Mouse (Mus musculus) lung, embryonic 15.5 days (tissue): ENCODE results near the gene Atrnl1. TPM values are rescaled to one million over a fixed set of nuclear protein-coding genes. Genes with fewer than 3 reads are reported as not detected.

Experiments
- ATAC-seq: fragments of 200-750 bp; cut with Nextera tagmentation; 2 replicates; pipeline ENCODE4 v1.8.0; 2017; ENCODE audit warnings: moderate number of reproducible peaks, borderline replicate concordance; ENCODE audit not compliant: low FRiP score, low TSS enrichment; ENCODE audit errors: extremely low read depth
- H3K27ac ChIP-seq: fragments of 300-500 bp; sonication (generic); 2 replicates; pipeline ENCODE4 v1.5.1; 2015; ENCODE audit warnings: moderate library complexity, mild to moderate bottlenecking, inconsistent platforms
- H3K27me3 ChIP-seq: fragments of 300-500 bp; sonication (generic); 2 replicates; pipeline ENCODE4 v1.6.1; 2015; ENCODE audit warnings: inconsistent platforms
- H3K36me3 ChIP-seq: fragments of 300-500 bp; sonication (generic); 2 replicates; pipeline ENCODE4 v1.6.1; 2015; ENCODE audit warnings: inconsistent platforms
- H3K4me1 ChIP-seq: fragments of 300-500 bp; sonication (generic); 2 replicates; pipeline ENCODE4 v1.6.1; 2015; ENCODE audit warnings: inconsistent platforms
- H3K4me2 ChIP-seq: fragments of 300-500 bp; sonication (generic); 2 replicates; pipeline ENCODE4 v1.6.1; 2015; ENCODE audit warnings: inconsistent platforms, mild to moderate bottlenecking, moderate library complexity
- H3K4me3 ChIP-seq: fragments of 300-500 bp; sonication (generic); 2 replicates; pipeline ENCODE4 v1.5.1; 2015; ENCODE audit warnings: mild to moderate bottlenecking, inconsistent platforms
- H3K9ac ChIP-seq: fragments of 300-500 bp; sonication (generic); 2 replicates; pipeline ENCODE4 v1.6.1; 2015; ENCODE audit warnings: inconsistent platforms
- H3K9me3 ChIP-seq: fragments of 300-500 bp; sonication (generic); 2 replicates; pipeline ENCODE4 v1.6.1; 2016; ENCODE audit warnings: inconsistent platforms
- WGBS: fragments of 180-500 bp; shearing (Covaris S2); methylation state at CpG from one replicate; pipeline ENCODE4 v1.1.7; 2015; 5-methylcytosine and 5-hydroxymethylcytosine counted together
- polyA plus RNA-seq: library from polyadenylated mRNA; unstranded; fragments of >200 nt; fragmentation: Nextera tagmentation; extraction: Ambion mirVana; gene quantifications from 2 replicates; pipeline ENCODE4 v1.2.1, GENCODE M21; 2015

Gene Atrnl1
- polyA plus RNA-seq, 1 experiment from 2014 or later: 5.3 TPM

- no peak overlapping the region for H3K4me3 ChIP-seq
- H3K27ac ChIP-seq: no peak overlapping the region
- H3K4me2 ChIP-seq: no peak overlapping the region
- no peaks in the 10 kb centered on the region for H3K27me3 ChIP-seq
- ATAC-seq: no peak
- H3K36me3 ChIP-seq: no peaks in the 10 kb centered on the region
- no peaks in the 10 kb centered on the region for H3K9me3 ChIP-seq
- no peaks in the 10 kb centered on the region for H3K4me1 ChIP-seq
- H3K9ac ChIP-seq: no peak overlapping the region
- WGBS: 84% methylated on average over 5 of the region's 5 CpGs
These were observed 347.9 kb downstream of the Atrnl1 start for GRCm38 (mm10) chr19:57958726-57959125.

- H3K4me2 ChIP-seq: no peak overlapping the region
- H3K27me3 ChIP-seq: no peaks in the 10 kb centered on the region
- H3K9ac ChIP-seq: no peak overlapping the region
- H3K9me3 ChIP-seq: no peaks in the 10 kb centered on the region
- H3K4me3 ChIP-seq: no peak overlapping the region
- no peak overlapping the region for H3K27ac ChIP-seq
- WGBS: 86% methylated on average over 3 of the region's 3 CpGs
- no peaks in the 10 kb centered on the region for H3K4me1 ChIP-seq
- no peak for ATAC-seq
- no peaks in the 10 kb centered on the region for H3K36me3 ChIP-seq
These were observed 350.5 kb downstream of the Atrnl1 start for GRCm38 (mm10) chr19:57961321-57961720.

- Histone ChIP-seq H3K27me3 (no peaks in the 10 kb centered on the region), H3K4me1 (no peaks in the 10 kb centered on the region), H3K4me2 (no peak overlapping the region), H3K9ac (no peak overlapping the region), H3K36me3 (no peaks in the 10 kb centered on the region), H3K27ac (no peak overlapping the region), H3K4me3 (no peak overlapping the region), H3K9me3 (no peaks in the 10 kb centered on the region)
- WGBS: 80% methylated on average over 16 of the region's 16 CpGs
- ATAC-seq: no peak
These were observed 351.2 kb downstream of the Atrnl1 start for GRCm38 (mm10) chr19:57961738-57962640.

GRCm38 (mm10) chr19:57963874-57964273 is 353.0 kb downstream of the Atrnl1 start:
- H3K27me3 ChIP-seq: no peaks in the 10 kb centered on the region
- H3K36me3 ChIP-seq: no peaks in the 10 kb centered on the region
- WGBS: 86% methylated on average over 6 of the region's 6 CpGs
- H3K4me3 ChIP-seq: no peak overlapping the region
- H3K9me3 ChIP-seq: no peaks in the 10 kb centered on the region
- H3K4me2 ChIP-seq: no peak overlapping the region
- H3K27ac ChIP-seq: no peak overlapping the region
- no peak for ATAC-seq
- H3K4me1 ChIP-seq: no peaks in the 10 kb centered on the region
- no peak overlapping the region for H3K9ac ChIP-seq

- ATAC-seq: no peak
- H3K27ac ChIP-seq: no peak overlapping the region
- H3K36me3 ChIP-seq: no peaks in the 10 kb centered on the region
- 91% methylated on average over 7 of the region's 7 CpGs for WGBS
- H3K9ac ChIP-seq: no peak overlapping the region
- no peak overlapping the region for H3K4me3 ChIP-seq
- no peaks in the 10 kb centered on the region for H3K27me3 ChIP-seq
- H3K4me1 ChIP-seq: no peaks in the 10 kb centered on the region
- H3K4me2 ChIP-seq: no peak overlapping the region
- H3K9me3 ChIP-seq: no peaks in the 10 kb centered on the region
These were observed 358.9 kb downstream of the Atrnl1 start for GRCm38 (mm10) chr19:57969766-57970165.

- 73% methylated on average over 13 of the region's 13 CpGs for WGBS
- no peak for ATAC-seq
- no peaks in the 10 kb centered on the region for H3K4me1 ChIP-seq
- no peaks in the 10 kb centered on the region for H3K36me3 ChIP-seq
- H3K9me3 ChIP-seq: no peaks in the 10 kb centered on the region
- H3K27me3 ChIP-seq: no peaks in the 10 kb centered on the region
- no peak overlapping the region for H3K4me2 ChIP-seq
- H3K4me3 ChIP-seq: no peak overlapping the region
- H3K27ac ChIP-seq: no peak overlapping the region
- no peak overlapping the region for H3K9ac ChIP-seq
These were observed 359.6 kb downstream of the Atrnl1 start for GRCm38 (mm10) chr19:57970342-57970895.

GRCm38 (mm10) chr19:57975201-57975600 is 364.4 kb downstream of the Atrnl1 start:
- no peak for ATAC-seq
- Histone ChIP-seq H3K27me3 (no peaks in the 10 kb centered on the region), H3K36me3 (no peaks in the 10 kb centered on the region), H3K9ac (no peak overlapping the region), H3K4me3 (no peak overlapping the region), H3K9me3 (no peaks in the 10 kb centered on the region), H3K4me2 (no peak overlapping the region), H3K4me1 (no peaks in the 10 kb centered on the region), H3K27ac (no peak overlapping the region)
- WGBS: 90% methylated on average over 6 of the region's 6 CpGs

- H3K4me3 ChIP-seq: no peak overlapping the region
- no peaks in the 10 kb centered on the region for H3K4me1 ChIP-seq
- no peak overlapping the region for H3K9ac ChIP-seq
- 87% methylated on average over 21 of the region's 21 CpGs for WGBS
- H3K27me3 ChIP-seq: no peaks in the 10 kb centered on the region
- no peak for ATAC-seq
- H3K36me3 ChIP-seq: no peaks in the 10 kb centered on the region
- H3K27ac ChIP-seq: no peak overlapping the region
- no peaks in the 10 kb centered on the region for H3K9me3 ChIP-seq
- H3K4me2 ChIP-seq: no peak overlapping the region
These were observed 375.4 kb downstream of the Atrnl1 start for GRCm38 (mm10) chr19:57985918-57986900.

GRCm38 (mm10) chr19:57987696-57988393 is 377.0 kb downstream of the Atrnl1 start:
- WGBS: 90% methylated on average over 17 of the region's 17 CpGs
- no peak for ATAC-seq
- H3K9ac ChIP-seq: no peak overlapping the region
- no peaks in the 10 kb centered on the region for H3K27me3 ChIP-seq
- H3K36me3 ChIP-seq: no peaks in the 10 kb centered on the region
- H3K4me3 ChIP-seq: no peak overlapping the region
- H3K27ac ChIP-seq: no peak overlapping the region
- H3K4me2 ChIP-seq: no peak overlapping the region
- H3K9me3 ChIP-seq: no peaks in the 10 kb centered on the region
- no peaks in the 10 kb centered on the region for H3K4me1 ChIP-seq

- ATAC-seq: no peak
These were observed 377.8 kb downstream of the Atrnl1 start for GRCm38 (mm10) chr19:57988559-57989093.

More at GRCm38 (mm10) chr19:57988559-57989093, 377.8 kb downstream of the Atrnl1 start:
- Histone ChIP-seq H3K9me3 (no peaks in the 10 kb centered on the region), H3K9ac (no peak overlapping the region), H3K4me1 (no peaks in the 10 kb centered on the region), H3K27ac (no peak overlapping the region), H3K4me3 (no peak overlapping the region), H3K27me3 (no peaks in the 10 kb centered on the region), H3K36me3 (no peaks in the 10 kb centered on the region), H3K4me2 (no peak overlapping the region)
- WGBS: 63% methylated on average over 10 of the region's 10 CpGs
